Mouse (Mus musculus) embryonic facial prominence, embryonic 15.5 days (tissue): ENCODE results near the gene Arih2. TPM values are rescaled to one million over a fixed set of nuclear protein-coding genes. Genes with fewer than 3 reads are reported as not detected.

Source experiments
- microRNA counts: library from miRNA; unstranded; fragments of <30 nt; microRNA quantifications from one replicate; lab custom pipeline; 2016
- microRNA-seq: library from miRNA; unstranded; fragments of <30 nt; microRNA quantifications from one replicate; pipeline ENCODE4, GENCODE M21; 2016; ENCODE audit warnings: borderline number of aligned reads
- polyA plus RNA-seq: library from polyadenylated mRNA; unstranded; fragments of >200 nt; fragmentation: Nextera tagmentation; extraction: Ambion mirVana; gene quantifications from 2 replicates; pipeline ENCODE4 v1.2.1, GENCODE M21; 2015

Arih2 gene
- polyA plus RNA-seq, 1 experiment from 2014 or later: 49.5 TPM

MicroRNAs encoded within 50 kb of the gene (microRNA counts, 519-probe panel; counts per million panel counts)
- microRNA mmu-miR-191 (lab: Ali Mortazavi, UCI) (3,012 counts per million, percentile 72 among the panel's probes with 10 or more counts), microRNA mmu-miR-425 (lab: Ali Mortazavi, UCI) (2,820 counts per million, percentile 67 among the panel's probes with 10 or more counts)

Small RNA genes lying within 50 kb of the gene (microRNA-seq; reads per million reads assigned to microRNA genes)
- gene Gm24083: not detected
- gene Gm26298: not detected
- gene Mir191: not detected
- 2,034 reads per million, percentile 82 among the genes with 10 or more reads in this experiment for gene Mir425

Other genes with a start within 250 kb of the Arih2 start
- gene Ccdc36, start 220.9 kb downstream of the Arih2 start, polyA plus RNA-seq: 1.2 and 1.3 TPM in 2 replicates
- gene BC048562, start 212.9 kb downstream of the Arih2 start, polyA plus RNA-seq: not detected in 2 replicates
- 58.6 and 60.7 TPM in 2 replicates for gene Ccdc71, start 188.9 kb downstream of the Arih2 start, polyA plus RNA-seq
- gene Klhdc8b, start 187.8 kb downstream of the Arih2 start, polyA plus RNA-seq: 33.4 and 35.7 TPM in 2 replicates
- 70.2 and 71.7 TPM in 2 replicates for gene Lamb2, start 169.7 kb downstream of the Arih2 start, polyA plus RNA-seq
- 69.8 and 75.4 TPM in 2 replicates for gene Usp19, start 158.8 kb downstream of the Arih2 start, polyA plus RNA-seq
- gene Qars, start 141.7 kb downstream of the Arih2 start, polyA plus RNA-seq: 114 and 117 TPM in 2 replicates
- 110 and 125 TPM in 2 replicates for gene Qrich1, start 132.6 kb downstream of the Arih2 start, polyA plus RNA-seq
- 172 and 173 TPM in 2 replicates for gene Impdh2, start 89.1 kb downstream of the Arih2 start, polyA plus RNA-seq
- 63.8 and 65.6 TPM in 2 replicates for gene Ndufaf3, start 82.0 kb downstream of the Arih2 start, polyA plus RNA-seq
- gene Dalrd3, start 79.5 kb downstream of the Arih2 start, polyA plus RNA-seq: 137 and 139 TPM in 2 replicates
- 89.6 and 93.7 TPM in 2 replicates for gene Wdr6, start 70.6 kb downstream of the Arih2 start, polyA plus RNA-seq
- gene P4htm, start 51.7 kb downstream of the Arih2 start, polyA plus RNA-seq: 10.4 and 12.2 TPM in 2 replicates
- gene Slc25a20, start 12.7 kb upstream of the Arih2 start, polyA plus RNA-seq: 36.5 and 37.7 TPM in 2 replicates
- gene Prkar2a, start 39.9 kb upstream of the Arih2 start, polyA plus RNA-seq: 29.0 and 30.7 TPM in 2 replicates
- 89.7 and 101 TPM in 2 replicates for gene Ip6k2, start 134.4 kb upstream of the Arih2 start, polyA plus RNA-seq
- gene Nckipsd, start 159.0 kb upstream of the Arih2 start, polyA plus RNA-seq: 16.5 and 20.4 TPM in 2 replicates
- gene Celsr3, start 176.9 kb upstream of the Arih2 start, polyA plus RNA-seq: 0.53 and 0.58 TPM in 2 replicates
- gene Slc26a6, start 203.9 kb upstream of the Arih2 start, polyA plus RNA-seq: 15.2 and 15.3 TPM in 2 replicates